Mouse (Mus musculus) layer of hippocampus, postnatal 25 days (tissue): ENCODE results near the gene Lztfl1. TPM values are rescaled to one million over a fixed set of nuclear protein-coding genes. Genes with fewer than 3 reads are reported as not detected.
"Not testable (repeated sequence)": the region's sequence is repeated elsewhere in the genome, so short reads cannot be mapped to it uniquely, and the experiment has no call there.

Experiments used
- DNase-seq, 2 experiments: peaks; one replicate each; pipeline ENCODE4 v3.0.0; 2022; ENCODE audit warnings: mixed read lengths in 2 of 2, low spot score in 1 of 2; ENCODE audit errors: extremely low spot score in 1 of 2
- total RNA-seq, 2 experiments: library from RNA; stranded (reverse); gene quantifications; 2 replicates each; pipeline ENCODE4 v1.2.3; 2021

Lztfl1 gene
- 10 to 100 TPM; 60.1 to 64.8 TPM for total RNA-seq

DNA sequence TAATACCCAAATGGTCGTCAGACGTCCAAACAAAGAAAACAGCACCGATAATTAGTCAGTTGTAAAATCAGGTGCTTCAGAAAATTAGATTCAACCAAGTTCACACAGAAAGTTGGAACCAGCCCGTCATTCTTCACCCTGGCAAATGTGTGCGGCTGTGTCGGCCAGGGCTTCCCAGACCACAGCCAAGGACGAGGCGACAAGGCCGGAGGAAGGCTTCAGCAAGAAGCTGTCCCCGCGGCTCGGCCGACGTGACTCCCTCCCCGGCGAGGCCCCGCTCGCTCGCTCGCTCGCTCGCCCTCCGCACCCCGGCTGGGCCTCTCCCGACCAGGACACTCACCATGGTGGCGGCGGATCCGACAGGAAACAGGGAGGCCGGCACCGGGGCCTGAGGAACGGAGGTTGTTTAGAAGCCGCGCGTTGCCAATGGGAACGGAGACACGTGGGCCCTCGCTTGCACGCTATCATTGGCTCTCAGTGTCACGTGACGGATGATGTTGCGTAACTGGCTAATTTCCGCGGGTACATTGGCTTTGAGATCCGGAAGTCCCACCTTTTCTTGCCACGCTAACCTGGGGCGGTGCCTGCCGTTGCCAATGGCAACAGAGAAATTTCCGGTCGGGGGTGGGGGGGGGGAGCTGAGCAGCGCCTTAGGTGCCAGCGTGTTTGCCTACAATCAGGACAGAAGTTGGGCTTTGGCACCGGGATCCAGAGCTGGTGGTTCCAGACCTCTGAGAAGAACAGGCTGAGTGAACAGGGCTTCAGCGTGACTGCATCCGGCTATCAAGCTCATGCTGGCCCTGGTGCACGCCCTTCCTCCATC lies at the start of gene Lztfl1:
Gene Lztfl1 (minus strand): TSS at position 512 of the 823 bp plus-strand sequence.
- peak; percentile 80 to 87 for DNase-seq

GRCm38 (mm10) chr9:123766996-123767395 lies 49.5 kb upstream of the Lztfl1 start:
- DNase-seq, result no peak

DNA sequence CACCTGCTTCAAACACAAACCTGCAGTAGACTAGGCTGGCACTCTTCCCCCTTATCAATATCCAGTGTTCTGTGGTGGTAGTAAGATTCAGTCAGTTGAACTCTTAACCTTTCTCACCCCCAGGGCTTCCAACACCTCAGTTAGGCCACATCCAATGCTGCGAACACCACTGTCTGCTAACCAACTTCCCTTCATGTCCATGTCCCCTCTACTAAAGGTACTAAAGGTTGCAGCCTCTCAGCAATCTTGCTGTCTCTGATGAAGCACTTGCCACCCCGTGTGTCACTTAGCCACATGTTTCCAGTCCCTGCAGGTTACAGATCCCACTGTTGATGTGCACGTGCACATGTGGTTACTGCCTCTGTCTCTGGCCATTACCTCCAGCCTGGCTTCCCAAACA lies 46.3 kb upstream of the Lztfl1 start:
- no peak for DNase-seq

- no peak for DNase-seq
These were observed 45.4 kb upstream of the Lztfl1 start for GRCm38 (mm10) chr9:123762886-123763285.

- DNase-seq, result no peak
These were observed 43.3 kb upstream of the Lztfl1 start for GRCm38 (mm10) chr9:123760806-123761205.

GRCm38 (mm10) chr9:123758645-123759044 lies 41.1 kb upstream of the Lztfl1 start:
- DNase-seq, result no peak

DNA sequence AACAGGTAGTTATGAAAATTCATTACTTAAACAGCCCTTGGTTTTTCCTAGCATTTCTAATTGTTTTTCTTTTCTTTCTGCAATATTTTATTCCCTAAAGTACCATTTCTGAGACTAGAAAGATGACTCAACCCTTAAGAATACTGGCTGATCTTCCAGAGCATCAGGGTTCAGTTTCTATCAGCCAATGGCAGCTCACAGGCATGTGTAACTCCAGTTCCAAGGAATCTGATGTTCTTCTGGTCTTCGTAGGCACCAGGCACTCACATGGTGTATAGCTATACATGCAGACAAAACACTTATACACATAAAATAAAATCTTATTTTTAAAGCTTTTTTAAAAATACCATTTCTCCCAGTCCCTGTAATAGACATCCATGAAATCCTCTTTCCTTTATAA lies 40.7 kb upstream of the Lztfl1 start:
- no peak for DNase-seq

DNA sequence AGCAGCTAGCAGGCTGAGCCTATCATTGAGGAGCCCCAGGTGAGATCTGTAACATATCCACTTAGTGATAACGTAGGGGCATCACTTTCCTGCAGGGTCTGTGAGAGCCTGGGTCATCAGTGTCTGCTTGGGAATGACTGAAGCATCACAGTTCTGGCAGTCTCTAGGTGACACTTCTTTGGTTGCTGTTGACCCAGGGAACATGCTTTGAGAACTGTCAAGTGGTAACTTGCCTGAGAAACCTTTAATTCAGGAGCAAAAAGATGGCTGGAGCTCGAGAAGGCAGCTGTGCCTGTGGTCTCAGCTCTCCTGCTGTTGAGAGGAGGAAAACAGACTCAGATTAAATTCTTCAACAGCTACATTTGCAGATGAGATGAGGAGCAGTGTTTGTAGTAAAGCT lies 39.8 kb upstream of the Lztfl1 start:
- DNase-seq, result no peak

GRCm38 (mm10) chr9:123756752-123757151 lies 39.3 kb upstream of the Lztfl1 start:
- no peak for DNase-seq

- DNase-seq, result no peak
These were observed 36.8 kb upstream of the Lztfl1 start for GRCm38 (mm10) chr9:123754333-123754732.

DNA sequence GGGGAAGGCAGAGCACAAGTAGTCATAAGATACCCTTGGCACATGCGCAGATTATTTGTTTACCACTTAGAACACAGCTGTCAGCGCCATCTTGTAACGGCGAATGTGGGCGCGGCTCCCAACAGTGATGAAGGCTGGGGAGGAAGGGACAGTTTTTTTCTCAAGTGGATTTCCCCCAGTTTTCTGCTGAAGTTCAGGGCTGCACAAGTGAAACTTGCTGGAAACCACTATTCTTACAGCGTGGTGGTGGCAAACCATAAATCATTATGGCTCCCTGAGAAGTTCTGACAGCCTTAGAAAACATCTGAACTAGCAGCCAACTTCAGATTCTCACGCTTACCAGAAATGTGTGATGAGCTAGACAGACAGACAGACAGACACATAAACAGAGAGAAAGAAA lies 32.2 kb upstream of the Lztfl1 start:
- not testable (repeated sequence) for DNase-seq

DNA sequence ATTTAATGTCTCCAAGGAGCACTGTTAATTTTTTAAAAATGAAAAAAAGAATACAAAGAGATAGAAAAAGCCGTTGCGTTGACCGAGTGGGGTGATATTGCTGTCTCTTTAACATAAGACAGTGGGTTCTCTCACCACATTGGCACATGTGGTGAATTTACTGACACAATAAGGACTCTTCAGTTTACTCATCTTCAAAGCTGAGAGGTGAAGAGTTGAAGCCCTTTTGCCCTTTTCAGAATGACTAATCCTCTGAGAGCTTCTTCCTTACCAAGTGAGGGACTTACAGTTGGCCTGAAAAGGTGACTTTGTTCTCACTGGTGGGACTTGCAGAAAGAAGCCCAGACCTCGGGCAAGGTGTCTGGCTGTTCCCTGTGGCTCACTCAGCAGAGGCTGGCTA lies 23.3 kb upstream of the Lztfl1 start:
- no peak for DNase-seq

DNA sequence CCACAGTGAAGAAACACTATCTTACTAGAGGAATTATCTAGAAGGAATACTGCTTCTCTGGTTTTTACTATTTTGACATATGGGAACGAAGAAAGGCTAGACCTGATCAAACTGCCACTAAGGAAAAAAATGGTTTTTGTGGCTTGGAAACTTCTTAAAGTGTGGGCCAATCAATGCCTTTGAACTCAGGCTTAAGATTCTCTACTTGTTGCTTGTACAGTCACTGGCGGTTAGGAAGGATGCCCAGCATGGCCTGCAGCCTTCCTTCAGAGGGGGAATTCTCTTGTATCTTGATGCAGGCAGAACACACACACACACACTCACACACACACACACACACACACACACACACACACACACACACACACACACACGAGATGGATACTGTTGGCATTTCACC lies 16.6 kb upstream of the Lztfl1 start:
- no peak for DNase-seq

DNA sequence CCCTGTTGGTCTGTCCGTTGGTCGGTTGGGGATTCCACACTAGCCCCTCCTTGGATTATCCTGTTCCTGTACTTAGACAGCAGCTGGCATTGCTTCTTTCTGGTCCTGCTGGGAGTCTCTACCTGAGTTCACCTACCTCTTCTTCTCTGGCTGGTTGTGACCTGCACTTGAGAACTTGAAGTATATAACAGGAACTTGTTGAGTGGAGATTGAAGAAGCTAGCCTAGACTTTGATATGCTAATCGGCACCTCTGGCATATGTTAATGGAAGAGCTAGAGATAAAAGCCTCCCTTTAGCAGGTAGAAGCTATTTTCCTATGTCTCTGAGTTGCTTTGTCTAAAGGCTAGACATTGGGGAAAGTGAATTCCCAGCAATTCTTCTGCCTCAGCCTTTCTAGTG lies 13.8 kb upstream of the Lztfl1 start:
- no peak for DNase-seq

GRCm38 (mm10) chr9:123722737-123723493 lies 5.4 kb upstream of the Lztfl1 start:
- DNase-seq, result no peak

DNA sequence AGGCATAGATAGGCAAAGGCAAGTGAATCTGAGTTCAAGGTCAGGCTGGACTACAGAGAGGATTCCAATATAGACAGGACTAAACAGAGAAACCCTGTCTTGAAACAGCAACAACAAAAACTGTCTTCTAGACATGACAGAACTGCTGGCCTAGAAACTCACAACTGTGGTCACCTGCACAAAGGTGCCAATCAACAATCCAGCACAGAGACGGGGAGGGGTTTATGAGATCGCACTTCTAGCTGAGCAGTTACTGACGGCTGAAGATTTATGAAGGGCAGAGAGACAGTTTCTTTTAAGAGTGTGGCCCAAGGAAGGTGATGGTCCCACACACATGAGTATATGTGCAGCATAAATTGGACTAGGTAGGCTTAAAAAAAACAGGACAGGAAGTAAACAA lies 1.2 kb downstream of the Lztfl1 start:
- no peak for DNase-seq

- no peak for DNase-seq
These were observed 4.4 kb downstream of the Lztfl1 start for GRCm38 (mm10) chr9:123713111-123713510.

DNA sequence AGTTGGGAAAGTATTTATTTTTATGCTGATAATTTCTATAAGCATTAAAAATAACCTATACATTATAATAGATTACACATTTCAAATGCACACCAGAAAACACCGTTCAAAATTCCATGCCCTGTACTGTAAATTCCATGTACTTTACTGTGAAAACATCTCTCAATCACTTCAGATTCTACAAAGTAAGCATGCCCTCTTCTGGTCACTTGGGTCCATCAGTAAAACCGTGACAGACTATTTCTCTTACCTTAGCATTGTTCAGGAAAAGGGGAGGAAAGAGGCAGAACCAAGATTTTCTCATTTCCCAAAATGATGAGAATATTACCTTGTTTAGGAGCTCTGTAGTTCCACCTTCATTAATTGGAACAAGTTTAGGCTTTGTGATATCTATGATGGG lies 8.3 kb downstream of the Lztfl1 start:
- no peak for DNase-seq

- no peak for DNase-seq
These were observed 15.7 kb downstream of the Lztfl1 start for GRCm38 (mm10) chr9:123701822-123702221.

DNA sequence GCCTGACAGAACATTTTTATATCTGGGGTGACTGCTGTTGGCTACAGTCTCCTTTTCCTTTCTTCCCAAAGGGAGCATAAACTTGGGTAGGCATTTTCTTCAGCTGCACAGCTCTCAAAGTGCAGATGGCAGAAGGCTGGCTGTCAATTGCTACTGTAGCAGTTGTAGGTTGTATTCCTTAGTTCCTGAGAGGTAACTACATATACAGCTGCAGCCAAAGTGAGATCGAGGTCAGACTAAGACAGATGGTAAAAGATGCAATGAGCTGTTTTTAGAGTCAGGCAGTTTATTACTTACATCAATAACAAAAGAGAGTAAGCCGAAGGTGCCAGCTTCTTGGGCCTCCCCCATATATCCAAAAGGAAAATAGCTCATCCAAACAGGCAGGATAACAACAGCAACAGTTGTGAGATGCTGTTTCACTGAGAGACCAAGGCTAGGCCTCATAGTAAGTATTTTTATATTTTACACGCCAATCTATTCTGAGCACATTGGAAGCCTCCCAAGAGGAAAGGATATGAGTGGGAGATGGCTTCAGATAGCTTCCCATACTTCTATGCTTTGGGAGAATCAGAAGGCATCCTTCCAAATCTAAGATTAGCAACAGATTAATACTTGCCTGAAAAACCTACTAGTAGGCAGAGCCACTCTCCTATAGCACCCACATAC lies 21.7 kb downstream of the Lztfl1 start:
- DNase-seq, result no peak

- DNase-seq, result no peak
These were observed 29.3 kb downstream of the Lztfl1 start for GRCm38 (mm10) chr9:123688227-123688626.
